Mouse (Mus musculus) MEL (cell line): ENCODE measurements around the gene Diras1. TPM values are rescaled to one million over a fixed set of nuclear protein-coding genes. Genes with fewer than 3 reads are reported as not detected.
A peak's percentile ranks its signal among the peaks of the same experiment; 100 is the strongest.

Source experiments
- DNase-seq: peaks from one replicate; pipeline ENCODE4 v3.0.0; 2011; ENCODE audit warnings: low read depth, low spot score
- H3K27ac ChIP-seq: 2 replicates; pipeline ENCODE4 v1.5.1; 2012; ENCODE audit warnings: low read depth, mild to moderate bottlenecking, control low read depth, low read length, moderate library complexity; ENCODE audit not compliant: control insufficient read depth
- H3K27me3 ChIP-seq, 2 experiments: fragments of 150-350 bp in 1 of 2; sonication (generic) in 1 of 2; 2 replicates each; pipeline ENCODE4 v1.6.1; 2012; ENCODE audit warnings: low read length in 2 of 2, mild to moderate bottlenecking in 2 of 2, improper control_type of control experiment in 1 of 2, moderate library complexity in 1 of 2; ENCODE audit not compliant: insufficient read depth in 2 of 2, control insufficient read depth in 1 of 2
- H3K36me3 ChIP-seq, 2 experiments: 2 replicates each; pipeline ENCODE4 v1.6.1; 2012 to 2014; ENCODE audit warnings: low read length in 2 of 2, improper control_type of control experiment in 1 of 2, inconsistent platforms in 1 of 2, mild to moderate bottlenecking in 1 of 2; ENCODE audit not compliant: insufficient read depth in 2 of 2, control insufficient read depth in 1 of 2
- H3K4me1 ChIP-seq, 2 experiments: fragments of 150-350 bp in 1 of 2; sonication (generic) in 1 of 2; 2 replicates each; pipeline ENCODE4 v1.6.1; 2012; ENCODE audit warnings: low read length in 2 of 2, improper control_type of control experiment in 1 of 2, mild to moderate bottlenecking in 1 of 2; ENCODE audit not compliant: insufficient read depth in 2 of 2, control insufficient read depth in 1 of 2
- H3K4me3 ChIP-seq, 2 experiments: fragments of 150-350 bp in 1 of 2; sonication (generic) in 1 of 2; 2 replicates each; pipeline ENCODE4 v1.5.1; 2012; ENCODE audit warnings: low read depth in 2 of 2, low read length in 2 of 2, mild to moderate bottlenecking in 2 of 2, moderate library complexity in 2 of 2, control low read depth in 1 of 2, improper control_type of control experiment in 1 of 2; ENCODE audit not compliant: control insufficient read depth in 1 of 2, insufficient read depth in 1 of 2
- H3K79me2 ChIP-seq: 2 replicates; pipeline ENCODE4 v1.6.1; 2012; ENCODE audit warnings: mild to moderate bottlenecking, low read length, moderate library complexity; ENCODE audit not compliant: control insufficient read depth, poor library complexity, insufficient read depth
- H3K9ac ChIP-seq: 2 replicates; pipeline ENCODE4 v1.6.1; 2012; ENCODE audit warnings: low read depth, mild to moderate bottlenecking, control low read depth, low read length, moderate library complexity; ENCODE audit not compliant: control insufficient read depth, poor library complexity, severe bottlenecking
- H3K9me3 ChIP-seq: fragments of 150-350 bp; sonication (generic); replicated peaks from 2 replicates; pipeline ENCODE4 v1.6.1; 2012; ENCODE audit warnings: mild to moderate bottlenecking, low read length, improper control_type of control experiment, moderate library complexity; ENCODE audit not compliant: insufficient read depth
- BHLHE40 ChIP-seq: IDR thresholded peaks from 2 replicates; pipeline ENCODE4 v1.6.1; 2012; ENCODE audit warnings: low read depth, mild to moderate bottlenecking, inconsistent platforms, low read length, improper control_type of control experiment, borderline replicate concordance
- CHD1 ChIP-seq: IDR thresholded peaks from 2 replicates; pipeline ENCODE4 v1.6.1; 2012; ENCODE audit warnings: low read depth, mild to moderate bottlenecking, inconsistent platforms, low read length, improper control_type of control experiment
- CHD2 ChIP-seq: IDR thresholded peaks from 2 replicates; pipeline ENCODE4 v1.6.1; 2011; ENCODE audit warnings: low read length, improper control_type of control experiment
- CTCF ChIP-seq, 3 experiments: IDR thresholded peaks in 2 of 3; conservative IDR thresholded peaks in 1 of 3; 2 replicates each; pipeline ENCODE4 v1.5.1; 2011 to 2012; ENCODE audit warnings: low read length in 3 of 3, low read depth in 2 of 3, mild to moderate bottlenecking in 2 of 3, improper control_type of control experiment in 1 of 3, inconsistent platforms in 1 of 3, mixed read lengths in 1 of 3, moderate library complexity in 1 of 3; ENCODE audit not compliant: control insufficient read depth in 1 of 3, insufficient read depth in 1 of 3, poor library complexity in 1 of 3, severe bottlenecking in 1 of 3
- E2F4 ChIP-seq: IDR thresholded peaks from 2 replicates; pipeline ENCODE4 v1.6.1; 2011; ENCODE audit warnings: low read depth, low read length, improper control_type of control experiment, borderline replicate concordance
- ELF1 ChIP-seq: IDR thresholded peaks from 2 replicates; pipeline ENCODE4 v1.6.1; 2014; ENCODE audit warnings: low read depth, mild to moderate bottlenecking, inconsistent platforms, low read length, improper control_type of control experiment, moderate library complexity
- EP300 ChIP-seq, 2 experiments: IDR thresholded peaks; 2 replicates each; pipeline ENCODE4 v1.6.1; 2011; ENCODE audit warnings: improper control_type of control experiment in 2 of 2, low read length in 2 of 2, low read depth in 1 of 2, mild to moderate bottlenecking in 1 of 2
- ETS1 ChIP-seq: IDR thresholded peaks from 2 replicates; pipeline ENCODE4 v1.6.1; 2012; ENCODE audit warnings: low read depth, mild to moderate bottlenecking, inconsistent platforms, low read length, improper control_type of control experiment, moderate library complexity
- HCFC1 ChIP-seq: IDR thresholded peaks from 2 replicates; pipeline ENCODE4 v1.6.1; 2012; ENCODE audit warnings: low read depth, mild to moderate bottlenecking, inconsistent platforms, low read length, improper control_type of control experiment, moderate library complexity
- KAT2A ChIP-seq: conservative IDR thresholded peaks from 2 replicates; pipeline ENCODE4 v1.6.1; 2012; ENCODE audit warnings: low read depth, low read length, improper control_type of control experiment, inconsistent platforms
- MAFK ChIP-seq: IDR thresholded peaks from 2 replicates; pipeline ENCODE4 v1.6.1; 2011; ENCODE audit warnings: low read depth, mild to moderate bottlenecking, low read length, improper control_type of control experiment, borderline replicate concordance
- MAX ChIP-seq: IDR thresholded peaks from 2 replicates; pipeline ENCODE4 v1.6.1; 2011; ENCODE audit warnings: low read length, improper control_type of control experiment
- MAZ ChIP-seq: IDR thresholded peaks from 2 replicates; pipeline ENCODE4 v1.6.1; 2012; ENCODE audit warnings: low read depth, mild to moderate bottlenecking, inconsistent platforms, low read length, improper control_type of control experiment
- MEF2A ChIP-seq: IDR thresholded peaks from 2 replicates; pipeline ENCODE4 v1.6.1; 2014; ENCODE audit warnings: low read depth, mild to moderate bottlenecking, inconsistent platforms, low read length, improper control_type of control experiment; ENCODE audit not compliant: poor library complexity, insufficient replicate concordance, severe bottlenecking; ENCODE audit errors: extremely low read depth
- MYB ChIP-seq: IDR thresholded peaks from 2 replicates; pipeline ENCODE4 v1.6.1; 2011; ENCODE audit warnings: mild to moderate bottlenecking, low read depth, low read length, improper control_type of control experiment
- MYC ChIP-seq: IDR thresholded peaks from 2 replicates; pipeline ENCODE4 v1.6.1; 2011; ENCODE audit warnings: low read depth, mild to moderate bottlenecking, low read length, improper control_type of control experiment, moderate library complexity
- NELFE ChIP-seq: IDR thresholded peaks from 2 replicates; pipeline ENCODE4 v1.6.1; 2011; ENCODE audit warnings: low read depth, low read length, improper control_type of control experiment
- POLR2AphosphoS2 ChIP-seq: IDR thresholded peaks from 2 replicates; pipeline ENCODE4 v1.6.1; 2011; ENCODE audit warnings: low read length, improper control_type of control experiment
- RCOR1 ChIP-seq: IDR thresholded peaks from 2 replicates; pipeline ENCODE4 v1.6.1; 2012; ENCODE audit warnings: low read depth, mild to moderate bottlenecking, inconsistent platforms, low read length, improper control_type of control experiment
- SIN3A ChIP-seq: IDR thresholded peaks from 2 replicates; pipeline ENCODE4 v1.6.1; 2012; ENCODE audit warnings: low read length, improper control_type of control experiment, inconsistent platforms
- SMC3 ChIP-seq: IDR thresholded peaks from 2 replicates; pipeline ENCODE4 v1.6.1; 2011; ENCODE audit warnings: low read depth, low read length, improper control_type of control experiment
- TAL1 ChIP-seq: IDR thresholded peaks from 2 replicates; pipeline ENCODE4 v1.6.1; 2012; ENCODE audit warnings: mild to moderate bottlenecking, inconsistent platforms, low read length, moderate library complexity, mixed read lengths
- TBP ChIP-seq: IDR thresholded peaks from 2 replicates; pipeline ENCODE4 v1.8.0; 2011; ENCODE audit warnings: low read depth, low read length, improper control_type of control experiment
- TCF12 ChIP-seq: IDR thresholded peaks from 2 replicates; pipeline ENCODE4 v1.6.1; 2014; ENCODE audit warnings: low read depth, mild to moderate bottlenecking, inconsistent platforms, low read length, improper control_type of control experiment, moderate library complexity
- UBTF ChIP-seq: IDR thresholded peaks from 2 replicates; pipeline ENCODE4 v1.6.1; 2012; ENCODE audit warnings: low read depth, mild to moderate bottlenecking, inconsistent platforms, low read length, improper control_type of control experiment, moderate library complexity, borderline replicate concordance; ENCODE audit not compliant: insufficient read depth
- polyA plus RNA-seq, 2 experiments: library from polyadenylated mRNA; stranded (reverse) in 1 of 2; unstranded in 1 of 2; fragments of >175 nt in 1 of 2; fragments of >200 nt in 1 of 2; gene quantifications; 2 replicates each; pipeline versions ENCODE4 v1.2.1 to v1.2.4; 2012; ENCODE audit warnings: low replicate concordance in 2 of 2, low read depth in 1 of 2; ENCODE audit not compliant: insufficient read length in 2 of 2, insufficient read depth in 1 of 2, missing spikeins in 1 of 2
- total RNA-seq: library from RNA; depleted of rRNA; stranded (reverse); fragments of 300-350 nt; gene quantifications from 2 replicates; pipeline ENCODE4 v1.2.3, GENCODE M21; 2012

Diras1 gene
- total and polyA plus RNA-seq, 3 experiments: 0.04 TPM; not detected in 2

DNA sequence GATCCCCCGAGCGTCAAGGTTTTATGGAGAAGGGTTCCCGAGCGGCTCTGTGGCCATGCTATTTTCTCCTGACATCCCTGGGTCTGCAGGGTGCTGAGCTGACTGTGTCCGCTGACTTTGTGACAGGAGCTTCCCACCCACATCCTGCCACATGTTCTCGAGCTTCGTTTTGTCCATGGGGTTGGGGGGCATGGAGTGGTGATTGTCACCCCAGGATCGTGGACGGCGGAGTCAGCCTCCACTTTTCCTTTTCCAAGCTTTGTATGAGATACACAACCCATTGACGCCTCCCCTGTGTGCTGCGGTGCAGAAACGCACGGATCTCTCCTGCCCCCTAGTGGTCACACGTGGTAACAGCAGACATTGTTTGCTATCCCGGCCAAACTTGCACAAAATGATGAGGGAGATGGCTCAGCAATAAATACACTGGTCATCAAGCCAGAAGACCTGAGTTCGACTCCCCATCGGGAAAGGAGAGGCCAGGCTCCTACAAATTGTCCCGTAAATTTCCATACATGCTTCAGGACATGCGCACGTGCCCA, 30.3 kb downstream of the Diras1 start (continued):
- no peak for TF ChIP-seq E2F4
- no peak for TF ChIP-seq ELF1
- no peak for TF ChIP-seq CHD2
- peak; percentile 54; the same call in 1 of the 2 replicates for TF ChIP-seq SIN3A
- no peak for TF ChIP-seq MEF2A
- TF ChIP-seq TAL1: no peak
- 0 out of 2 replicates have a peak, but pooled peaks have one; percentile 43 for TF ChIP-seq TBP
- no peak for TF ChIP-seq BHLHE40
- TF ChIP-seq ETS1: no peak
- TF ChIP-seq MAFK: no peak
- TF ChIP-seq POLR2AphosphoS2: no peak

DNA sequence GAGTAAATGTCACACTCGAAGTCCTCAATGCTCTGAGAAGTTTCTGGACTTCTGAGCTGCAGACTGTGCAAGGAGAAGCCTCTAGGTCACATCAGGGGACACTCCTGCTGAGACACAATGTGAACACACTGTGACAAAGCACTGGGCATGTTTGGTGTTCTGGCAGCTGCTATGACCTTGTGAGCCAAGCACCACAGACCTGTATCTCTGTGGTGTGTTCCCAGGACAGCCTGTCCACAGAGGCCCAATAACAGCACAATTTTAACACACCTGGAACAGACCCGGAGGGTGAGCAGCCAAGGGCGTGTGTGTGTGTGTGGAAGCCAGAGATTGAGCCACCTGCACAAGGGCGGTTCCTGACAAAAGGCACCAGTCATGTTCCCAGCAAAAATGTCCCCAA, 30.8 kb downstream of the Diras1 start:
- Histone ChIP-seq H3K9ac (peak overlapping the region; percentile 37), H3K27me3 (no peaks in the 10 kb centered on the region), H3K4me3 (no peak overlapping the region; a peak in 1 of 4 replicates), H3K9me3 (no peaks in the 10 kb centered on the region), H3K4me1 (peaks cover 3 to 9% of the 10 kb centered on the region in 2 experiments; a peak in 3 of 4 replicates), H3K36me3 (peaks cover 0 to 5% of the 10 kb centered on the region in 2 experiments; a peak in 2 of 4 replicates), H3K27ac (no peak overlapping the region), H3K79me2 (no peaks in the 10 kb centered on the region)
- TF ChIP-seq POLR2AphosphoS2: no peak
- TF ChIP-seq RCOR1: no peak
- TF ChIP-seq NELFE: no peak
- no peak for TF ChIP-seq KAT2A
- no peak for TF ChIP-seq EP300 (IDR thresholded peaks at IDR 0.05; ENCODE audit: low read depth in 1 of 2, low read length in 2 of 2)
- no peak for TF ChIP-seq CHD1
- TF ChIP-seq MAFK: no peak
- TF ChIP-seq MYB: no peak
- TF ChIP-seq MYC: no peak
- no peak for TF ChIP-seq CTCF (IDR thresholded peaks at IDR 0.05 in 2 of 3, conservative IDR thresholded peaks at IDR 0.05 in 1 of 3; ENCODE audit: control insufficient read depth in 1 of 3, insufficient read depth in 1 of 3, low read depth in 2 of 3, low read length in 3 of 3, poor library complexity in 1 of 3, severe bottlenecking in 1 of 3)
- TF ChIP-seq MAZ: no peak
- TF ChIP-seq UBTF: no peak
- no peak for TF ChIP-seq SMC3
- no peak for TF ChIP-seq MAX
- TF ChIP-seq TCF12: no peak
- TF ChIP-seq HCFC1: no peak
- no peak for DNase-seq
